Mouse (Mus musculus): ENCODE data around the gene Ctnna2.

Ctnna2 gene

DNA sequence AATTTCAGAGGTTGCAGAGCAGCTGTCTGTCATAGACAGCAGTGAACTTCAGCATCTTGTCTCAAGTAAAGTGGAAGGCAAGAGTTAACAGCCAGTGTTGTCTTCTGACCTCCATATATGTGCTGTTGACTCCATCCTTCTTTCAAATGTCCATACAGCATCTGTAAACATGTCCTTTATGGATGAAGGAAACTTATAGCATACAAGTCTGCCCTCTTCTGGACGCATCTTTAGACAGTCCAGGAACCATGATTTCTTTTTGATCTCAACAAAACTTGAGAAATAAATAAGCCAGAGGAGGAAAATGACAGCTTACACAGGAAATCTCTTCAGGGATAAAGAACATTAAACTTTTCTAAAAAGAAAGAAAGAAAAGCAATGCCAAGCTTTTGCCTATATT is 400.9 kb downstream of the Ctnna2 start:
- DNase-seq, result no peak

- no peak for DNase-seq
Measured at GRCm38 (mm10) chr6:77577585-77577984, 401.9 kb downstream of the Ctnna2 start.

- DNase-seq, result no peak
Measured at GRCm38 (mm10) chr6:77572614-77573013, 406.9 kb downstream of the Ctnna2 start.

GRCm38 (mm10) chr6:77569851-77570250 is 409.6 kb downstream of the Ctnna2 start:
- no peak for DNase-seq

- DNase-seq, result no peak
Measured at GRCm38 (mm10) chr6:77556181-77556580, 423.3 kb downstream of the Ctnna2 start.

GRCm38 (mm10) chr6:77537055-77537807 is 442.3 kb downstream of the Ctnna2 start:
- no peak for DNase-seq

DNA sequence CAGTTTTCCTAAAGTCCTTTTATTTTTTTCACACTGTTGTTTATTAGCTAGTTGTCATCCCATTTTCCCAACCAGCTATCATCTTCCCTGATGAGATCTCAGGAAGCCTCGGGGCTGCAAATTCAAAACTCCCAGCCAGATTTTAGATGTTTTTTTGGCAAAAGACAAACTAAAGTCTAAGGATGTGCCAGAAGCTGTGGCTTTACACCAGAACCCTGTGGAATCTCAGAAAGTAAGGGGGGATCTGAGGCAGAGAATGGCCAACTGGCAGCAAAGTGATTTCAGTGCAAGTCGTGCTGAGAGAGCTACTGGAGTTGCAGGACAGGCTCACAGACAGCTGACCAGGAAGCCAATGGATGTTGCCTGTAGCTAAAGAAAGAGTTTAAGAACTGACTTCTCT is 451.9 kb downstream of the Ctnna2 start:
- no peak for DNase-seq

- no peak for DNase-seq
Measured at GRCm38 (mm10) chr6:77521836-77522235, 457.7 kb downstream of the Ctnna2 start.

DNA sequence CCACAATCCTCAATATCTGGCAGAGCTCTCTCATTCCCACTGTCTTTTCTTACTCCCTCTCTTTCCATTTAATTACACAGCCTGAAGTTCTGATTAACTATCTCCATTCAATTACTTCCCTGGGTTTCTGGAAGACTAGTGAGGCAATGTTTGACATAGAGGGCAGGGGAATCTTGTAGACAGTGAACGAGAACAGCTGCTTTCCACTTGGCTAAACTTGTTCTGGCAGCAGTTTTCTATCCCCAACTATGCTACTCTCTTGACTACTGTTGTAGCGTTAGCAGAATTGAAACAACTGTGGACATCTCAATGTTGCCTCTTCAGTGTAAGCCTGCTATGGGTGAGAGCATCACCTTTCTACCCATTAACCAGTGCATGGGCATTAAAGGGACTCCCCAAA is 463.0 kb downstream of the Ctnna2 start:
- no peak for DNase-seq

DNA sequence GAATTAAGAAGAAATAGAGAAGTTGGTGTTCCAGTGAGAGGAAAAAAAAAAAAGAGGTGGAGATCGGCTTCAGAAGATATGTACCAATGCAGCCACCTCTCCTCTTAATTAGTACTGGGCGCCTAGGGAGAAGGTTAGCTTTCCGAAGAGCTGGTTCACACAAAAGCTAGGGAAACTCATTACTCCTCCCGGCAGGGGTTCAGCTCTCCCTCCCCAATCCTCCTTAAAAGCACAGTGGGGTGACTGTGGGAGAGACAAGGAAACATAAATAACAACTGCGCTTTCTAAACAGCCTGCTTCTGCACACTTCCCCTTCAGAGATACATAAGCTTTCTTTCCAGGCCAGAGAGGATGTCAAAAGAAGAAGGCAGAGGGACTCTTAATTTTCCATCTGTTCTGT is 467.7 kb downstream of the Ctnna2 start:
- DNase-seq, result no peak

- DNase-seq, result no peak
Measured at GRCm38 (mm10) chr6:77491721-77492120, 487.8 kb downstream of the Ctnna2 start.

GRCm38 (mm10) chr6:77486658-77487057 is 492.8 kb downstream of the Ctnna2 start:
- no peak for DNase-seq

- no peak for DNase-seq
Measured at GRCm38 (mm10) chr6:77482081-77482480, 497.4 kb downstream of the Ctnna2 start.

GRCm38 (mm10) chr6:77475354-77475753 is 504.1 kb downstream of the Ctnna2 start:
- DNase-seq, result no peak

DNA sequence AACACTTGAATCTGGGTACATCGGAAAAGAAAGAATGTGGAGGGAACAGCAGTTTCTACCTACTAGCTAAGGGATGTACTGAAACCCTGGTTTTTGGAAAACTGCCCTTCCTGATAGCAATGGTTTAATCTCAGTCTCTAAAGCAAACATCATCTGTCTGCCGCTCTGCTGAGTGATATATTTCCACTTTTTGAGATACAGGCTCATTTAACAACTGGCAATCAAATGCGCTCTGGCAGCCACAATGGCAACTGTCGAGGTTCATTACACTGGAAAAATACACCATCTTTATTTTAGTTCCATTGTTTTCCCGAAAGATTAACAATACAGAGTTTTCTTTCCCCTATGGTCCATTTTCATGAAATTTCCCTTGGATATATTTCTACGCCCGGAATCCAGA is 506.2 kb downstream of the Ctnna2 start:
- DNase-seq, result no peak

DNA sequence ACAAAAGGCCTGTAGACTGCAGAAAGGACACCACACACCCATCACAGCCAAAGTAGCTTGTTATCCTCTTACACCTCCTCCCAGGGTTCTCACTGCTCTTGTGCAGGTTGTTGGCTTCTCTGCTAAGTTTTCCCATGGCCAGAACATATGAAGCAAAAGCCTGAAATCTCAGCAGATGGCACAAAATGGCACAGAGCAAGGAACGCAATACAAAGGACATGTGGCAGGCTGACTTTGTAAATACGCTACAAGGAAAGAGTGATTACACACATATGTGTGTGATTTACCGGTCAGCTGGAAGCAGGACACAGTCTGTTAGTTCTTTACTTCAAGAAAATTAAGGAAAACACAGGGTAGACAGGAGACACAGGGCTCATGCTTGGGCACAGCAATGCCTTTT is 511.4 kb downstream of the Ctnna2 start:
- DNase-seq, result no peak

GRCm38 (mm10) chr6:77462737-77463136 is 516.8 kb downstream of the Ctnna2 start:
- DNase-seq, result no peak

GRCm38 (mm10) chr6:77457919-77458318 is 521.6 kb downstream of the Ctnna2 start:
- DNase-seq, result no peak

- no peak for DNase-seq
Measured at GRCm38 (mm10) chr6:77446861-77447260, 532.6 kb downstream of the Ctnna2 start.

DNA sequence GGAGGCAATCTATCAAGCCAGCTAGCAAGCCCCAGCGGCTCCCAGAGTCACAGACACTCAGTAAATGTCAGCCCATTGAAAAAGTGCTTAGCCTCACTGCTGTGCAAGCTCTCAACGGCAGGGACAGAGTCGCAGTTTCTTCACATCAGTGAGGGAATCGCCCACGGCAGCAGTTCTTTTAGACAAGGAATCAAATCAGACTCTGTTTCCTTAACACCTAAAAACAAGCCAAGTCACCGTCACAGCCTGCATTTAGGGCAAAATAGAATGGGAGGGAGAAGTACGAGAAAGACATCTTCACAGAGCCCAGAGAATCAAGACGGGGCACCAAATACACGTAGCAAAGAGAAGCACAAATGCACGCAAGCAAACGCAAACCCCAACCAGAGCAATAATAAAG is 535.6 kb downstream of the Ctnna2 start:
- DNase-seq, result no peak

DNA sequence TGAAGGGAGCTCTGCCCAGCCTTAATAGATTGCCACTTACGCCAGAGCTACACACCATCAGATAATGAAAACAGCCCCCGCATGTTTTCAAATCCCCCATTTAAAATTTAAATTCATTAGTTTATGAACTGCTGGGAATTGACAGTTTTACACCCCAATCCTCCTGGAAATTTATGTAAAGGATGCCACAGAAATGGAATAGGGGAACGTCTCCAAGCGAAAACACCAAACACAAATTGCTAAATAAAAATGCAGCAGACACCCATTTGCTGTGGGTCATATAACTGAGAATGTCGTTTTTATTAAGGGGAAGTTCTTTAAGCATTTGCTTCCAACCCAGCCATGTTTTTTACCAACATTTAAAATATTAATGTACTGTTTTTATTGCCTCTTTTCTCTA is 538.4 kb downstream of the Ctnna2 start:
- DNase-seq, result no peak

DNA sequence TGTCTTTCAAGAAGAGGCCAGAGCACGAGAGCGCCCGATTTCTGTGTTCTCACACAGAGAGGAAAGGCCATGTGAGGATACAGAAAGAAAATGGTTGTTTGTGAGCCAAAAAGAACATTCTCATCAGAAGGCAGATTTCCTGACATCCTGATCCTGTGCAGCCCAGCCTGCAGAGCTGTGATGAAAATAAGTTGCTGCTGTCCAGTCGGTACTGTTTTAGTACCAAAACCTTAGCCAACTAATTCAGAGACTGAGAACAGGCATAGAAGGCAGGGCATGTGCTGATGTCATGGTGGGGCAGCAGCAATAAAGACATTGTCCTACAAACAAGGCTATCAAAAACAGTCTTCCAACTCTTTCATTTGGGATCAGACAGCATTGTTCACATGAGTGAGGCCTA is 549.1 kb downstream of the Ctnna2 start:
- DNase-seq, result no peak

DNA sequence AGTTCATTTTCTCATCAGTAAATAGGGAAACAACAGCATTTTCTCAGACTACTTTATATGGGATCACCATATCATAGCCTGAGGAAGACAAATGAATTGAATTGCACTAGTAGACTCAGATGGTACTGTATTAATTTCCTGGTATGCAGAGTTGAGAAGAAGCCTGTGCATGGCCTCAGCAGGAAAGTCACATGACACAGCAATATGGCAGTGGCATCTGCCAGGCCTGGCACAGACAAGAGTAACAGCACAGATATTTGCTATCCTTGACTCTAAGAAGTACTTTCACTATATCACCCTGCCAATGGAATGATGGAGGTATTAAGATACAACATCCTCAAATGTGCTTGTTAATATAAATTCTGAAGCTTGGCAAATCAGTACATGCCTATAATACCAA is 553.8 kb downstream of the Ctnna2 start:
- no peak for DNase-seq

DNA sequence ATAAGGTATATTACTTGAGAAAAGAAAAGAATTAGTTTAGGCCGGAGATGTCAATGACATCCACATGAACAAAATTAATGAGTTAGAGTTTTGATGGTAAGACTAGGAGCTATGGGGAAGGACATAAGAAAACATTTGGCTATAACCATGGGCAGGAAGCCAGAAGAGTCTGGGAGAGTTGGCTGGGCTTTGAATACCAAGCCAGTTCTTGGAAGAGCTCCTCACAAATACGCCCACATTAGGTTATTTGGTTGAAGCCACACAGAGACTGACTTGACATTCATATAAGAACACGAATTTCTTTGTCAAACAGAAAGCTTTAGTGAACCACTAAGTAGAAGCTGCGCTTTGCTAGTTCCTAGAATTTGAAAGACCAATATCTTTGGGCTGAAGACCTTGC is 554.7 kb downstream of the Ctnna2 start:
- no peak for DNase-seq

GRCm38 (mm10) chr6:77421564-77422139 is 557.8 kb downstream of the Ctnna2 start:
- DNase-seq, result no peak
